Mouse (Mus musculus) CH12.LX (cell line): ENCODE data around the gene Rps2. TPM values are rescaled to one million over a fixed set of nuclear protein-coding genes. Genes with fewer than 3 reads are reported as not detected.
A peak's percentile ranks its signal among the peaks of the same experiment; 100 is the strongest.

ENCODE experiments used
- DNase-seq: peaks from one replicate; pipeline ENCODE4 v3.0.0-alpha.2; 2013; ENCODE audit errors: extremely low read depth
- H3K27ac ChIP-seq: 2 replicates; pipeline ENCODE4 v1.5.1; 2012; ENCODE audit warnings: low read depth, mild to moderate bottlenecking, control low read depth, moderate library complexity; ENCODE audit not compliant: insufficient read depth
- H3K27me3 ChIP-seq: replicated peaks from 2 replicates; pipeline ENCODE3; 2012; ENCODE audit warnings: inconsistent platforms
- H3K36me3 ChIP-seq, 2 experiments: replicated peaks in 1 of 2; 2 replicates each; pipeline versions ENCODE3 to v1.6.1; 2012; ENCODE audit warnings: inconsistent platforms in 1 of 2, low read length in 1 of 2, mild to moderate bottlenecking in 1 of 2, mixed read lengths in 1 of 2, moderate library complexity in 1 of 2; ENCODE audit not compliant: control insufficient read depth in 1 of 2, insufficient read depth in 1 of 2
- H3K4me1 ChIP-seq, 2 experiments: 2 replicates each; pipeline ENCODE4 v1.6.1; 2012; ENCODE audit warnings: inconsistent platforms in 1 of 2, moderate library complexity in 1 of 2; ENCODE audit not compliant: insufficient read depth in 2 of 2, control insufficient read depth in 1 of 2
- H3K4me2 ChIP-seq: 2 replicates; pipeline ENCODE4 v1.6.1; 2012; ENCODE audit warnings: low read depth, mild to moderate bottlenecking, control low read depth; ENCODE audit not compliant: poor library complexity, insufficient read depth, severe bottlenecking
- H3K4me3 ChIP-seq, 3 experiments: fragments of 150-350 bp in 1 of 3; sonication (generic) in 1 of 3; replicated peaks in 1 of 3; 2 replicates each; pipeline versions ENCODE3 to v1.5.1; 2011 to 2012; ENCODE audit warnings: low read depth in 2 of 3, low read length in 2 of 3, mild to moderate bottlenecking in 2 of 3, moderate library complexity in 2 of 3, control low read depth in 1 of 3, improper control_type of control experiment in 1 of 3, inconsistent platforms in 1 of 3, mixed read lengths in 1 of 3; ENCODE audit not compliant: poor library complexity in 1 of 3
- H3K79me2 ChIP-seq: replicated peaks from 2 replicates; pipeline ENCODE4 v1.6.1; 2012; ENCODE audit warnings: mild to moderate bottlenecking, moderate library complexity; ENCODE audit not compliant: control insufficient read depth, poor library complexity, insufficient read depth, severe bottlenecking; ENCODE audit errors: extremely low read depth
- H3K9ac ChIP-seq: 2 replicates; pipeline ENCODE4 v1.6.1; 2012; ENCODE audit warnings: low read depth, mild to moderate bottlenecking, control low read depth, moderate library complexity; ENCODE audit not compliant: insufficient read depth
- H3K9me3 ChIP-seq: replicated peaks from 2 replicates; pipeline ENCODE3; 2012; ENCODE audit warnings: low read length, inconsistent platforms, mixed read lengths
- BHLHE40 ChIP-seq: IDR thresholded peaks from 2 replicates; pipeline ENCODE4 v1.6.1; 2011; ENCODE audit warnings: mild to moderate bottlenecking, low read depth, low read length, improper control_type of control experiment
- CHD1 ChIP-seq: IDR thresholded peaks from 2 replicates; pipeline ENCODE4 v1.6.1; 2012; ENCODE audit warnings: low read depth, low read length, improper control_type of control experiment, inconsistent platforms
- CHD2 ChIP-seq: IDR thresholded peaks from 2 replicates; pipeline ENCODE4 v1.6.1; 2011; ENCODE audit warnings: low read length, improper control_type of control experiment
- CTCF ChIP-seq, 2 experiments: IDR thresholded peaks in 1 of 2; conservative IDR thresholded peaks in 1 of 2; 2 replicates each; pipeline ENCODE4 v1.5.1; 2011 to 2012; ENCODE audit warnings: low read depth in 2 of 2, low read length in 2 of 2, improper control_type of control experiment in 1 of 2, inconsistent platforms in 1 of 2, mild to moderate bottlenecking in 1 of 2, moderate library complexity in 1 of 2
- ELF1 ChIP-seq: IDR thresholded peaks from 2 replicates; pipeline ENCODE4 v1.6.1; 2014; ENCODE audit warnings: low read depth, mild to moderate bottlenecking, inconsistent platforms, low read length, improper control_type of control experiment
- ETS1 ChIP-seq: conservative IDR thresholded peaks from 2 replicates; pipeline ENCODE4 v1.6.1; 2012; ENCODE audit warnings: low read depth, mild to moderate bottlenecking, inconsistent platforms, low read length, improper control_type of control experiment, moderate library complexity
- GABPA ChIP-seq: IDR thresholded peaks from 2 replicates; pipeline ENCODE4 v1.6.1; 2012; ENCODE audit warnings: low read depth, low read length, improper control_type of control experiment, inconsistent platforms; ENCODE audit not compliant: insufficient replicate concordance
- HCFC1 ChIP-seq: IDR thresholded peaks from 2 replicates; pipeline ENCODE4 v1.6.1; 2012; ENCODE audit warnings: low read depth, mild to moderate bottlenecking, inconsistent platforms, low read length, improper control_type of control experiment
- IRF4 ChIP-seq: IDR thresholded peaks from 2 replicates; pipeline ENCODE4 v1.6.1; 2014; ENCODE audit warnings: low read depth, mild to moderate bottlenecking, inconsistent platforms, low read length, improper control_type of control experiment
- JUN ChIP-seq: IDR thresholded peaks from 2 replicates; pipeline ENCODE4 v1.6.1; 2011; ENCODE audit warnings: low read depth, mild to moderate bottlenecking, low read length, improper control_type of control experiment, moderate library complexity; ENCODE audit not compliant: insufficient read depth
- KAT2A ChIP-seq: IDR thresholded peaks from 2 replicates; pipeline ENCODE4 v1.6.1; 2012; ENCODE audit warnings: low read length, improper control_type of control experiment, inconsistent platforms; ENCODE audit not compliant: insufficient replicate concordance
- MAFK ChIP-seq: IDR thresholded peaks from 2 replicates; pipeline ENCODE4 v1.6.1; 2011; ENCODE audit warnings: low read length, improper control_type of control experiment; ENCODE audit not compliant: insufficient replicate concordance
- MAX ChIP-seq: IDR thresholded peaks from 2 replicates; pipeline ENCODE4 v1.6.1; 2011; ENCODE audit warnings: low read length, improper control_type of control experiment
- MEF2A ChIP-seq: IDR thresholded peaks from 2 replicates; pipeline ENCODE4 v1.6.1; 2014; ENCODE audit warnings: low read depth, mild to moderate bottlenecking, inconsistent platforms, low read length, improper control_type of control experiment, borderline replicate concordance
- MXI1 ChIP-seq: IDR thresholded peaks from 2 replicates; pipeline ENCODE4 v1.6.1; 2011; ENCODE audit warnings: mild to moderate bottlenecking, low read depth, low read length, improper control_type of control experiment
- MYC ChIP-seq: IDR thresholded peaks from 2 replicates; pipeline ENCODE4 v1.6.1; 2011; ENCODE audit warnings: low read depth, mild to moderate bottlenecking, improper control_type of control experiment, low read length
- NELFE ChIP-seq: IDR thresholded peaks from 2 replicates; pipeline ENCODE4 v1.6.1; 2011; ENCODE audit warnings: low read depth, low read length, improper control_type of control experiment
- NRF1 ChIP-seq: IDR thresholded peaks from 2 replicates; pipeline ENCODE4 v1.6.1; 2014; ENCODE audit warnings: low read depth, mild to moderate bottlenecking, inconsistent platforms, low read length, improper control_type of control experiment, moderate library complexity
- PAX5 ChIP-seq: IDR thresholded peaks from 2 replicates; pipeline ENCODE4 v1.6.1; 2012; ENCODE audit warnings: low read length, inconsistent platforms, mixed read lengths
- RAD21 ChIP-seq: IDR thresholded peaks from 2 replicates; pipeline ENCODE4 v1.6.1; 2011; ENCODE audit warnings: low read depth, mild to moderate bottlenecking, low read length, improper control_type of control experiment, moderate library complexity
- RCOR1 ChIP-seq: conservative IDR thresholded peaks from 2 replicates; pipeline ENCODE4 v1.6.1; 2012; ENCODE audit warnings: low read depth, mild to moderate bottlenecking, inconsistent platforms, low read length, improper control_type of control experiment
- SIN3A ChIP-seq: IDR thresholded peaks from 2 replicates; pipeline ENCODE4 v1.6.1; 2012; ENCODE audit warnings: low read length, improper control_type of control experiment, inconsistent platforms
- SMC3 ChIP-seq: IDR thresholded peaks from 2 replicates; pipeline ENCODE4 v1.6.1; 2011; ENCODE audit warnings: low read depth, low read length, improper control_type of control experiment
- TBP ChIP-seq: conservative IDR thresholded peaks from 2 replicates; pipeline ENCODE4 v1.6.1; 2011; ENCODE audit warnings: low read depth, low read length, improper control_type of control experiment
- TCF12 ChIP-seq: IDR thresholded peaks from 2 replicates; pipeline ENCODE4 v1.6.1; 2014; ENCODE audit warnings: low read depth, mild to moderate bottlenecking, inconsistent platforms, low read length, improper control_type of control experiment
- USF1 ChIP-seq: IDR thresholded peaks from 2 replicates; pipeline ENCODE4 v1.6.1; 2014; ENCODE audit warnings: low read depth, mild to moderate bottlenecking, inconsistent platforms, low read length, improper control_type of control experiment
- USF2 ChIP-seq: conservative IDR thresholded peaks from 2 replicates; pipeline ENCODE4 v1.6.1; 2011; ENCODE audit warnings: low read depth, low read length, improper control_type of control experiment
- ZC3H11A ChIP-seq: IDR thresholded peaks from 2 replicates; pipeline ENCODE4 v1.6.1; 2012; ENCODE audit warnings: low read depth, mild to moderate bottlenecking, inconsistent platforms, low read length, improper control_type of control experiment
- ZKSCAN1 ChIP-seq: IDR thresholded peaks from 2 replicates; pipeline ENCODE4 v1.6.1; 2012; ENCODE audit warnings: low read depth, inconsistent platforms, low read length, improper control_type of control experiment, borderline replicate concordance
- ZMIZ1 ChIP-seq: IDR thresholded peaks from 2 replicates; pipeline ENCODE4 v1.6.1; 2012; ENCODE audit warnings: low read depth, mild to moderate bottlenecking, inconsistent platforms, low read length, improper control_type of control experiment
- ZNF384 ChIP-seq: IDR thresholded peaks from 2 replicates; pipeline ENCODE4 v1.6.1; 2012; ENCODE audit warnings: low read depth, low read length, improper control_type of control experiment, inconsistent platforms
- dilution Hi-C: fragments of 300-500 bp; cut with MboI; formaldehyde crosslinking; loops from 2 replicates; pipeline ENCODE4 v1.14.3; 2020; ENCODE audit warnings: low sequenced_read_pairs; ENCODE audit not compliant: extremely low pct_unique_long_range_greater_than_20kb, extremely low pct_ligation_motif_present
- in situ Hi-C: fragments of 300-500 bp; cut with MboI; formaldehyde crosslinking; loops from 3 replicates; pipeline ENCODE4 v1.14.3; 2019; ENCODE audit warnings: low sequenced_read_pairs, low pct_ligation_motif_present, low pct_unique_long_range_greater_than_20kb, mixed read lengths
- polyA plus RNA-seq: library from polyadenylated mRNA; unstranded; fragments of >175 nt; gene quantifications from 2 replicates; pipeline ENCODE4 v1.2.1, GENCODE M21; 2012; ENCODE audit warnings: low read depth; ENCODE audit not compliant: insufficient read length
- total RNA-seq, 2 experiments: library from RNA; depleted of rRNA; stranded (reverse); fragments of 300-350 nt in 1 of 2; fragments of >200 nt in 1 of 2; gene quantifications; 2 replicates each; pipeline ENCODE4 v1.2.3; 2012 to 2014

The Rps2 gene
- total and polyA plus RNA-seq, 3 experiments, result 2,057 to 6,050 (median 5,410) TPM

DNA sequence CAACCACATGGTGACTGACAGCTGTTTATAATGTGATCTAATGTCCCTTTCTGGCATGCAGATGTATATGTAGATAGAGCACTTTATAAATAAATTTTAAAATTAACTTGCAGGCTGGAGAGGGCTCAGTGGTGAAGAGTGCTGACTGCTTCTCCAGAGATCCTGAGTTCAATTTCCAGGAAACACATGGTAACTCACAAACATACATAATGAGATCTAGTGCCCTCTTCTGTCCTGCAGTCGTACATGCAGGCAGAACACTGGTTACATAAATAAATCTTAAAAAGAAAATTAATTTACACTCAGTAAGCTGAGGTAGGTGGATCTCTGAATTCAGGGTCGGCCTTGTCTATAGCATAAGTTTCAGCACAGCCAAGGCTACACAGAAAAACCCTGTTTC lies 9.3 kb upstream of the Rps2 start:
- dilution Hi-C loops, result no loop called here
- Histone ChIP-seq H3K9me3 (no peaks in the 10 kb centered on the region), H3K27ac (no peak overlapping the region), H3K9ac (0 out of 2 replicates have a peak overlapping the region, but pooled peaks have one; percentile 86), H3K79me2 (peaks cover 14% of the 10 kb centered on the region), H3K27me3 (no peaks in the 10 kb centered on the region), H3K4me3 (no peak overlapping the region), H3K4me2 (peak overlapping the region; percentile 68), H3K4me1 (peaks cover 7 to 16% of the 10 kb centered on the region in 2 experiments; a peak in 3 of 4 replicates), H3K36me3 (peaks cover 19 to 24% of the 10 kb centered on the region in 2 experiments)
- DNase-seq, result peak; percentile 66
- in situ Hi-C loops, result no loop called here
- TF ChIP-seq MAX (peak; percentile 62; the same call in 1 of the 2 replicates), JUN (no peak), ZMIZ1 (no peak), ZNF384 (no peak), GABPA (no peak), SIN3A (peak; percentile 54; the same call in 1 of the 2 replicates), RCOR1 (no peak), MYC (peak; percentile 97), CTCF (conservative IDR thresholded peaks at IDR 0.05 in 1 of 2, IDR thresholded peaks at IDR 0.05 in 1 of 2; ENCODE audit: low read depth in 2 of 2, low read length in 2 of 2) (peak; percentile 49 to 72; a peak in 3 of 4 replicates), PAX5 (no peak), TCF12 (peak; percentile 26; the same call in 1 of the 2 replicates), TBP (0 out of 2 replicates have a peak, but pooled peaks have one; percentile 16), KAT2A (no peak), ELF1 (peak; percentile 38; the same call in 1 of the 2 replicates), HCFC1 (no peak), CHD2 (no peak), RAD21 (peak; percentile 50), MXI1 (peak; percentile 79), ZKSCAN1 (no peak), ZC3H11A (no peak), SMC3 (peak; percentile 37), USF2 (no peak)

- Histone ChIP-seq H3K4me1 (peaks cover 0 to 16% of the 10 kb centered on the region in 2 experiments; a peak in 3 of 4 replicates), H3K4me2 (no peak overlapping the region), H3K27ac (no peak overlapping the region), H3K9ac (no peak overlapping the region), H3K79me2 (peaks cover 18% of the 10 kb centered on the region), H3K36me3 (peaks cover 16 to 39% of the 10 kb centered on the region in 2 experiments), H3K9me3 (no peaks in the 10 kb centered on the region), H3K4me3 (no peak overlapping the region), H3K27me3 (no peaks in the 10 kb centered on the region)
- dilution Hi-C loops (no loop called here), in situ Hi-C loops (no loop called here)
- TF ChIP-seq ETS1 (no peak), MEF2A (no peak), NRF1 (no peak), MAFK (no peak), RAD21 (no peak), IRF4 (no peak), GABPA (no peak), ELF1 (no peak), CHD1 (no peak), TCF12 (no peak), BHLHE40 (no peak), MYC (no peak), USF1 (no peak), KAT2A (no peak), MXI1 (no peak), ZNF384 (no peak), NELFE (no peak)
- DNase-seq, result no peak
Measured at GRCm38 (mm10) chr17:24715556-24715955, 2.4 kb upstream of the Rps2 start.
